In the genomic region with DNA sequence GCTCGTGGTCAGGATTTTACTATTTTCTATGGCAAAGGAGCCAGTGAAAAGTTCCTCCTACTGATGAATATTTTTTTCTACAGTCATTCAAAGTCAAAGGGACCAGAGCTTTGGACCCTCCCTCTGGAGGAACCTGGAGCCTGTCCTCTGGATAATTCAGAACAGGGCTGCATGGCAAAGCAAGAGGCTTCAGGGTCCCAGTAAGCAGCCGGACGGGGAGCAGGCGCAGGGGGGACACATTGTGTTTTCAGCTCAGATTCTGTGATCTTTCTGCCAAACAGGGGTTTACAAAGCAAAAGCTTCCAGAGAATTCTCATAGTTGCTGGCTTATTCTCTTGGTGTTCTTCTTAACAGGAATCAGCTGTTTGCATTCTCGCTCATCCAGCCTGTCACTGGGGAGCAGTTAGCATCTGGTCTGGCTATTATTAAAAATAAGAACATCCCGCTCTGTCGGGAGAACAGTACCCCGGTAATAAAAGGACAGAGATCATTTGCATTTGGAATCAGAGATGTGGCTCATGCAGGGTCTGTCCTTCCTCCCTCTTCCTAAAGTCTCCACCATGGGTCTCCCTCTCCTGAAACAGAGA, we compare ENCODE assay signal across 13 mouse cellular contexts.
A peak's percentile ranks its signal among the peaks of the same experiment; 100 is the strongest.
DNase-seq lines count a peak whose midpoint lies in the region; ATAC-seq and TF ChIP-seq lines count a peak whose summit lies in the region.
"Had no signal": no experiment of that assay in that cellular context is flagged by ENCODE, and none has a peak within 500 bp of the region (broad histone marks: within the 10 kb centered on the region; RNA-seq: fewer than 3 reads in every experiment).

No protein-coding gene starts in this region.

- H3K4me1 ChIP-seq in lung, embryonic 15.5 days: peaks cover 19% of the 10 kb centered on the region
- peaks cover 37% of the 10 kb centered on the region for H3K4me1 ChIP-seq in embryonic facial prominence, embryonic 15.5 days
- no peaks in the 10 kb centered on the region for H3K4me1 ChIP-seq in kidney, adult 2 months (ENCODE audit: control insufficient read depth, insufficient read depth, low read length)
- H3K4me1 ChIP-seq: midbrain, embryonic 12.5 days had no signal

- no peaks in the 10 kb centered on the region; the same call in none of the 2 replicates for H3K27me3 ChIP-seq in lung, embryonic 15.5 days
- no peaks in the 10 kb centered on the region for H3K27me3 ChIP-seq in embryonic facial prominence, embryonic 15.5 days
- H3K27me3 ChIP-seq in kidney, adult 2 months (replicated peaks; ENCODE audit: control insufficient read depth, insufficient read depth, low read length): no peaks in the 10 kb centered on the region
- H3K27me3 ChIP-seq: midbrain, embryonic 12.5 days had no signal

- no peak for TF ChIP-seq CTCF in kidney, adult 2 months (conservative IDR thresholded peaks at IDR 0.05; ENCODE audit: insufficient read depth, insufficient read length, low read depth, low read length)

- H3K36me3 ChIP-seq in lung, embryonic 15.5 days: no peaks in the 10 kb centered on the region
- no peaks in the 10 kb centered on the region for H3K36me3 ChIP-seq in embryonic facial prominence, embryonic 15.5 days
- H3K36me3 ChIP-seq in kidney, adult 2 months (ENCODE audit: control insufficient read depth, insufficient read depth, low read length): no peaks in the 10 kb centered on the region
- H3K36me3 ChIP-seq: midbrain, embryonic 12.5 days had no signal

- TF ChIP-seq POLR2A in kidney, adult 2 months (IDR thresholded peaks at IDR 0.05; ENCODE audit: low read depth, low read length): no peak

- H3K9ac ChIP-seq in lung, embryonic 15.5 days: no peak overlapping the region
- no peak overlapping the region for H3K9ac ChIP-seq in embryonic facial prominence, embryonic 15.5 days
- H3K9ac ChIP-seq: midbrain, embryonic 12.5 days had no signal

- DNase-seq in lung, postnatal 36 days: no peak
- peak; percentile 56 for DNase-seq in kidney, adult 2 months
- DNase-seq in lung, postnatal 25 days (ENCODE audit: low spot score): peak; percentile 17
- DNase-seq in B cell, adult 2 months: no peak
- DNase-seq in frontal cortex, postnatal 10 days (ENCODE audit: low spot score in 2 of 2): no peak
- DNase-seq: adrenal gland, postnatal 10 days; cerebellum, postnatal 36 days; left cerebral cortex, postnatal 4 days had no signal

- no peak; the same call in 1 of the 2 replicates for ATAC-seq in lung, embryonic 15.5 days (ENCODE audit: borderline replicate concordance, extremely low read depth, low FRiP score, low TSS enrichment)
- ATAC-seq in embryonic facial prominence, embryonic 15.5 days (ENCODE audit: insufficient number of reproducible peaks, low FRiP score, low TSS enrichment, low read depth): peak; percentile 45; the same call in 1 of the 2 replicates
- ATAC-seq: forebrain, embryonic 16.5 days; hindbrain, embryonic 16.5 days had no signal

- H3K4me2 ChIP-seq in lung, embryonic 15.5 days: peak overlapping the region; percentile 18; the same call in 1 of the 2 replicates
- no peak overlapping the region for H3K4me2 ChIP-seq in embryonic facial prominence, embryonic 15.5 days (replicated peaks)
- H3K4me2 ChIP-seq: midbrain, embryonic 12.5 days had no signal

- H3K27ac ChIP-seq in lung, embryonic 15.5 days: no peak overlapping the region
- peak overlapping the region; percentile 23 for H3K27ac ChIP-seq in embryonic facial prominence, embryonic 15.5 days (replicated peaks)
- H3K27ac ChIP-seq in kidney, adult 2 months (ENCODE audit: insufficient read depth, low read depth, low read length): peak overlapping the region; percentile 83; the same call in 1 of the 2 replicates
- H3K27ac ChIP-seq: midbrain, embryonic 12.5 days had no signal

- 48% methylated on average over 8 of the region's 8 CpGs for WGBS in lung, embryonic 15.5 days
- WGBS in embryonic facial prominence, embryonic 15.5 days: 26% methylated on average over 8 of the region's 8 CpGs
- 54% methylated on average over 8 of the region's 8 CpGs for WGBS in kidney, adult 2 months

- H3K9me3 ChIP-seq in lung, embryonic 15.5 days: no peaks in the 10 kb centered on the region
- no peaks in the 10 kb centered on the region for H3K9me3 ChIP-seq in embryonic facial prominence, embryonic 15.5 days (replicated peaks)
- H3K9me3 ChIP-seq: midbrain, embryonic 12.5 days had no signal

- H3K4me3 ChIP-seq in lung, embryonic 15.5 days: no peak overlapping the region
- H3K4me3 ChIP-seq in embryonic facial prominence, embryonic 15.5 days (replicated peaks): no peak overlapping the region
- H3K4me3 ChIP-seq in kidney, adult 2 months (ENCODE audit: insufficient read depth, low read depth, low read length): no peak overlapping the region
- H3K4me3 ChIP-seq: midbrain, embryonic 12.5 days had no signal

Comparison
In these comparisons a context has a peak if more than half of its experiments do, and no peak if none do; other contexts are left out.
1. DNase-seq: peak in kidney, adult 2 months (single experiment) and lung, postnatal 25 days (single experiment); none in lung, postnatal 36 days (single experiment), B cell, adult 2 months (0 of 2) and frontal cortex, postnatal 10 days (0 of 2).